Mouse (Mus musculus) midbrain, postnatal 0 days (tissue): ENCODE measurements at regions not wholly inside any gene's neighbourhood (a gene's known extent, or its start where the extent isn't known, plus 50 kb on each side); places are given as distances from the start of the nearest gene placed in this dataset.

ENCODE experiments used
- ATAC-seq: fragments of 200-750 bp; cut with Nextera tagmentation; 2 replicates; pipeline ENCODE4 v1.8.0; 2017; ENCODE audit warnings: moderate number of reproducible peaks, mild to moderate bottlenecking, moderate TSS enrichment, moderate library complexity; ENCODE audit not compliant: low FRiP score
- DNase-seq: peaks from one replicate; pipeline ENCODE4 v3.0.0-alpha.2; 2015; ENCODE audit warnings: low spot score
- H3K27ac ChIP-seq: fragments of 300-500 bp; sonication (generic); 2 replicates; pipeline ENCODE4 v1.5.1; 2014; ENCODE audit warnings: low read depth, mild to moderate bottlenecking, low read length, mixed read lengths
- H3K27me3 ChIP-seq: fragments of 300-500 bp; sonication (generic); 2 replicates; pipeline ENCODE4 v1.6.1; 2014; ENCODE audit warnings: low read length, control low read depth, mixed read lengths; ENCODE audit not compliant: insufficient read depth
- H3K36me3 ChIP-seq: fragments of 300-500 bp; sonication (generic); 2 replicates; pipeline ENCODE4 v1.6.1; 2014; ENCODE audit warnings: low read length, control low read depth, mixed read lengths; ENCODE audit not compliant: insufficient read depth
- H3K4me1 ChIP-seq: fragments of 300-500 bp; sonication (generic); 2 replicates; pipeline ENCODE4 v1.6.1; 2014; ENCODE audit warnings: mild to moderate bottlenecking, control low read depth, antibody characterized with exemption, low read length, mixed read lengths; ENCODE audit not compliant: insufficient read depth
- H3K4me2 ChIP-seq: fragments of 300-500 bp; sonication (generic); 2 replicates; pipeline ENCODE4 v1.6.1; 2014; ENCODE audit warnings: low read depth, mild to moderate bottlenecking, low read length, mixed read lengths; ENCODE audit not compliant: poor library complexity, severe bottlenecking
- H3K4me3 ChIP-seq: fragments of 300-500 bp; sonication (generic); 2 replicates; pipeline ENCODE4 v1.5.1; 2014; ENCODE audit warnings: low read depth, mild to moderate bottlenecking, low read length, moderate library complexity
- H3K9ac ChIP-seq: fragments of 300-500 bp; sonication (generic); replicated peaks from 2 replicates; pipeline ENCODE4 v1.6.1; 2014; ENCODE audit warnings: mild to moderate bottlenecking, low read length, moderate library complexity, mixed read lengths; ENCODE audit not compliant: poor library complexity, severe bottlenecking
- H3K9me3 ChIP-seq: fragments of 300-500 bp; sonication (generic); 2 replicates; pipeline ENCODE4 v1.6.1; 2016; ENCODE audit warnings: low read length, control low read depth
- CTCF ChIP-seq: IDR thresholded peaks from 2 replicates; pipeline ENCODE4 v1.5.1; 2016; ENCODE audit warnings: antibody characterized with exemption, mild to moderate bottlenecking
- WGBS: fragments of 180-500 bp; shearing (Covaris S2); extraction: QIAGEN DNeasy Blood & Tissue Kit; methylation state at CpG from one replicate; pipeline ENCODE4 v1.1.7; 2014; 5-methylcytosine and 5-hydroxymethylcytosine counted together

GRCm38 (mm10) chr5:47693478-47693877 is 289.5 kb upstream of the Slit2 start:
- Histone ChIP-seq H3K27me3 (no peaks in the 10 kb centered on the region), H3K4me1 (no peaks in the 10 kb centered on the region), H3K36me3 (no peaks in the 10 kb centered on the region), H3K4me3 (no peak overlapping the region), H3K27ac (no peak overlapping the region), H3K4me2 (no peak overlapping the region), H3K9me3 (no peaks in the 10 kb centered on the region), H3K9ac (no peak overlapping the region)
- peak; percentile 44; the same call in 1 of the 2 replicates for ATAC-seq
- 70% methylated on average over 6 of the region's 6 CpGs for WGBS
- TF ChIP-seq CTCF, result no peak
- no peak for DNase-seq

- Histone ChIP-seq H3K36me3 (no peaks in the 10 kb centered on the region), H3K27me3 (no peaks in the 10 kb centered on the region), H3K4me2 (no peak overlapping the region), H3K27ac (no peak overlapping the region), H3K4me3 (no peak overlapping the region), H3K9ac (no peak overlapping the region), H3K9me3 (no peaks in the 10 kb centered on the region), H3K4me1 (no peaks in the 10 kb centered on the region)
- WGBS, result 91% methylated on average over 3 of the region's 3 CpGs
- TF ChIP-seq CTCF, result no peak
- ATAC-seq (no peak), DNase-seq (no peak)
These were observed 289.0 kb upstream of the Slit2 start for GRCm38 (mm10) chr5:47693921-47694320.

GRCm38 (mm10) chr5:47694630-47695029 is 288.3 kb upstream of the Slit2 start:
- no peak overlapping the region for H3K4me2 ChIP-seq
- H3K27me3 ChIP-seq, result no peaks in the 10 kb centered on the region
- H3K27ac ChIP-seq, result no peak overlapping the region
- ATAC-seq (no peak), DNase-seq (no peak)
- TF ChIP-seq CTCF, result no peak
- WGBS, result 92% methylated on average over 3 of the region's 3 CpGs
- H3K9ac ChIP-seq, result no peak overlapping the region
- no peaks in the 10 kb centered on the region for H3K36me3 ChIP-seq
- no peak overlapping the region for H3K4me3 ChIP-seq
- H3K4me1 ChIP-seq, result no peaks in the 10 kb centered on the region
- no peaks in the 10 kb centered on the region for H3K9me3 ChIP-seq

- ATAC-seq, result no peak
- H3K9ac ChIP-seq, result no peak overlapping the region
- no peak for DNase-seq
- H3K4me2 ChIP-seq, result no peak overlapping the region
- no peaks in the 10 kb centered on the region for H3K36me3 ChIP-seq
- H3K9me3 ChIP-seq, result no peaks in the 10 kb centered on the region
- no peaks in the 10 kb centered on the region for H3K4me1 ChIP-seq
- no peaks in the 10 kb centered on the region for H3K27me3 ChIP-seq
- no peak overlapping the region for H3K27ac ChIP-seq
- H3K4me3 ChIP-seq, result no peak overlapping the region
- TF ChIP-seq CTCF, result no peak
These were observed 271.4 kb upstream of the Slit2 start for GRCm38 (mm10) chr5:47711553-47711952.

GRCm38 (mm10) chr5:47714333-47714732 is 268.6 kb upstream of the Slit2 start:
- Histone ChIP-seq H3K27ac (no peak overlapping the region), H3K4me2 (no peak overlapping the region), H3K4me1 (no peaks in the 10 kb centered on the region), H3K9me3 (no peaks in the 10 kb centered on the region), H3K4me3 (no peak overlapping the region), H3K27me3 (no peaks in the 10 kb centered on the region), H3K36me3 (no peaks in the 10 kb centered on the region), H3K9ac (no peak overlapping the region)
- no peak for DNase-seq
- no peak for ATAC-seq
- WGBS, result 61% methylated on average over 5 of the region's 5 CpGs
- no peak for TF ChIP-seq CTCF

GRCm38 (mm10) chr5:47724911-47725310 is 258.0 kb upstream of the Slit2 start:
- H3K9ac ChIP-seq, result no peak overlapping the region
- no peaks in the 10 kb centered on the region for H3K36me3 ChIP-seq
- H3K4me3 ChIP-seq, result no peak overlapping the region
- no peak overlapping the region for H3K4me2 ChIP-seq
- no peaks in the 10 kb centered on the region for H3K9me3 ChIP-seq
- TF ChIP-seq CTCF, result no peak
- DNase-seq (no peak), ATAC-seq (no peak)
- H3K4me1 ChIP-seq, result no peaks in the 10 kb centered on the region
- no peaks in the 10 kb centered on the region for H3K27me3 ChIP-seq
- WGBS, result 90% methylated on average over 2 of the region's 2 CpGs
- no peak overlapping the region for H3K27ac ChIP-seq
